Mouse (Mus musculus): Measurements from ENCODE around the gene Tbc1d8.

Gene Tbc1d8

GRCm38 (mm10) chr1:39408123-39408522 is 70.4 kb downstream of the Tbc1d8 start:
- DNase-seq (ENCODE audit: low read depth, low spot score), result no peak
- Histone ChIP-seq H3K36me3 (ENCODE audit: control insufficient read depth, insufficient read depth, low read length, poor library complexity, severe bottlenecking) (no peaks in the 10 kb centered on the region), H3K27me3 (ENCODE audit: control insufficient read depth, insufficient read depth, low read length, poor library complexity, severe bottlenecking) (no peaks in the 10 kb centered on the region)

DNA sequence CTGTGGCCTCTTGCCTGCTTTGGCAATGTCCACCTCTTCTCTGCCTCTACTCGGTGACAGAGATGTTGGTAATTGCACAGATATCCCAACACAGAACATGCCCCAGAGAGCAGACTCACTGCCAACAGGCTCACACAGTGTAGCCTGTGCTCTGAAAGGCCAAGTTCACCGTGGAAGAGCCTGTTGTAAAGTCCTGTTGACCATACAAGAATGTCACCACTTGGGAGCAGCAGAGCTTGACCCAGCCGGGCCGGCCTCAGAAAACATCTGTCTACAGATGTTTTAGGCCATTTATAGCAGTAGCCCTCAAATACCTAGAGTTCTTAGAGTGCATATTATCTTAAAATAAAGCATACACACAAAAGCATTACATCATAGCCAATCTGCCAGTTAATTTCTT is 71.4 kb downstream of the Tbc1d8 start:
- no peaks in the 10 kb centered on the region for H3K27me3 ChIP-seq (ENCODE audit: control insufficient read depth, insufficient read depth, low read length, poor library complexity, severe bottlenecking)
- DNase-seq (ENCODE audit: low read depth, low spot score), result no peak
- no peaks in the 10 kb centered on the region for H3K36me3 ChIP-seq (ENCODE audit: control insufficient read depth, insufficient read depth, low read length, poor library complexity, severe bottlenecking)

- no peaks in the 10 kb centered on the region for H3K36me3 ChIP-seq (ENCODE audit: control insufficient read depth, insufficient read depth, low read length, poor library complexity, severe bottlenecking)
- H3K27me3 ChIP-seq (ENCODE audit: control insufficient read depth, insufficient read depth, low read length, poor library complexity, severe bottlenecking), result no peaks in the 10 kb centered on the region
- no peak for DNase-seq (ENCODE audit: low read depth, low spot score)
Measured at GRCm38 (mm10) chr1:39400173-39400572, 78.4 kb downstream of the Tbc1d8 start.

GRCm38 (mm10) chr1:39399228-39399627 is 79.3 kb downstream of the Tbc1d8 start:
- H3K27me3 ChIP-seq (ENCODE audit: control insufficient read depth, insufficient read depth, low read length, poor library complexity, severe bottlenecking), result no peaks in the 10 kb centered on the region
- DNase-seq (ENCODE audit: low read depth, low spot score), result no peak

GRCm38 (mm10) chr1:39398284-39398683 is 80.3 kb downstream of the Tbc1d8 start:
- no peaks in the 10 kb centered on the region for H3K27me3 ChIP-seq (ENCODE audit: control insufficient read depth, insufficient read depth, low read length, poor library complexity, severe bottlenecking)
- no peak for DNase-seq (ENCODE audit: low read depth, low spot score)
- no peaks in the 10 kb centered on the region for H3K36me3 ChIP-seq (ENCODE audit: control insufficient read depth, insufficient read depth, low read length, poor library complexity, severe bottlenecking)

More at GRCm38 (mm10) chr1:39399228-39399627, 79.3 kb downstream of the Tbc1d8 start:
- no peaks in the 10 kb centered on the region for H3K36me3 ChIP-seq (ENCODE audit: control insufficient read depth, insufficient read depth, low read length, poor library complexity, severe bottlenecking)

GRCm38 (mm10) chr1:39396347-39396746 is 82.2 kb downstream of the Tbc1d8 start:
- no peak for DNase-seq (ENCODE audit: low read depth, low spot score)
- Histone ChIP-seq H3K27me3 (ENCODE audit: control insufficient read depth, insufficient read depth, low read length, poor library complexity, severe bottlenecking) (no peaks in the 10 kb centered on the region), H3K36me3 (ENCODE audit: control insufficient read depth, insufficient read depth, low read length, poor library complexity, severe bottlenecking) (no peaks in the 10 kb centered on the region)

GRCm38 (mm10) chr1:39394650-39395049 is 83.9 kb downstream of the Tbc1d8 start:
- Histone ChIP-seq H3K27me3 (ENCODE audit: control insufficient read depth, insufficient read depth, low read length, poor library complexity, severe bottlenecking) (no peaks in the 10 kb centered on the region), H3K36me3 (ENCODE audit: control insufficient read depth, insufficient read depth, low read length, poor library complexity, severe bottlenecking) (no peaks in the 10 kb centered on the region)
- DNase-seq (ENCODE audit: low read depth, low spot score), result no peak

DNA sequence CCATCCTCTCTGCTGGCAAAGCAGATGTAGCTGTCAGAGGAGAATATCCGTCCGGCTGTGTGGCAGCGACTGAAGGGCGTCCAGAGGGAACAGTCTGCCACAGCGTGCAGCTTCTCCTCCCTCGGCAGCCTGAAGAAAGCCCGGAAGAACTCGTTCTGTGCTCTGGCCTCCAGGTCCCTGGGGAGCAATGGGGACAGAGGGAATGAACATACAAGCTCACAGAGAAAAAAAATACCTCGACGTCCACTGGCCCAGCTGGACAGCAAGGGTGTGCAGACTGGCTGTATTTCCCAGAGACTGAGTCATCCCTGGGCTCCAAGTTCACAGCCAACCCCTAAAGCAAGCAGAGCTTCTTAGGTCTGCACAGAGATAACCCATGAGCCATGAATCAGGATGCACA is 84.5 kb downstream of the Tbc1d8 start:
- H3K27me3 ChIP-seq (ENCODE audit: control insufficient read depth, insufficient read depth, low read length, poor library complexity, severe bottlenecking), result no peaks in the 10 kb centered on the region
- no peak for DNase-seq (ENCODE audit: low read depth, low spot score)

GRCm38 (mm10) chr1:39393217-39393867 is 85.2 kb downstream of the Tbc1d8 start:
- Histone ChIP-seq H3K27me3 (ENCODE audit: control insufficient read depth, insufficient read depth, low read length, poor library complexity, severe bottlenecking) (no peaks in the 10 kb centered on the region), H3K36me3 (ENCODE audit: control insufficient read depth, insufficient read depth, low read length, poor library complexity, severe bottlenecking) (no peaks in the 10 kb centered on the region)
- no peak for DNase-seq (ENCODE audit: low read depth, low spot score)

More for the DNA sequence above, 84.5 kb downstream of the Tbc1d8 start:
- H3K36me3 ChIP-seq (ENCODE audit: control insufficient read depth, insufficient read depth, low read length, poor library complexity, severe bottlenecking), result no peaks in the 10 kb centered on the region

GRCm38 (mm10) chr1:39392189-39392588 is 86.4 kb downstream of the Tbc1d8 start:
- peak; percentile 69 for DNase-seq (ENCODE audit: low read depth, low spot score)
- no peaks in the 10 kb centered on the region for H3K27me3 ChIP-seq (ENCODE audit: control insufficient read depth, insufficient read depth, low read length, poor library complexity, severe bottlenecking)
- H3K36me3 ChIP-seq (ENCODE audit: control insufficient read depth, insufficient read depth, low read length, poor library complexity, severe bottlenecking), result no peaks in the 10 kb centered on the region

DNA sequence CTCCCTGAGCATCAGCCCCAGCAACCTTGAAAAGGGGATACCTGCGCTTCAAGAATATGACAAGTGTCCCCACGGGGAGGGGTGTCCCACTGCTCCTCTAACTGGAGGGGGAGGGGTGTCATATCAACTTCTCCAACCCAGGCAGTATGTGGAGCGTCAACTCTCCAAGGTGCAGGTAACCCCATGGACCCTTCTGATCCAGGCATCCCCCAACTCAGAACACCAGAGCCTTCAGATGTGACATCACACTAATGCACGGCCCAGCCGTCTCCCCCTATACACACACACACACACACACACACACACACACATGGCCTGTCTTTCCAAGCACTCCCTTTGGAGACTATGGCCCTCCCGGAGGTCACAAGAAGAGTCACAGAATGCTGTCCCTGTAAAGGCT is 86.9 kb downstream of the Tbc1d8 start:
- Histone ChIP-seq H3K27me3 (ENCODE audit: control insufficient read depth, insufficient read depth, low read length, poor library complexity, severe bottlenecking) (no peaks in the 10 kb centered on the region), H3K36me3 (ENCODE audit: control insufficient read depth, insufficient read depth, low read length, poor library complexity, severe bottlenecking) (no peaks in the 10 kb centered on the region)
- DNase-seq (ENCODE audit: low read depth, low spot score), result no peak

DNA sequence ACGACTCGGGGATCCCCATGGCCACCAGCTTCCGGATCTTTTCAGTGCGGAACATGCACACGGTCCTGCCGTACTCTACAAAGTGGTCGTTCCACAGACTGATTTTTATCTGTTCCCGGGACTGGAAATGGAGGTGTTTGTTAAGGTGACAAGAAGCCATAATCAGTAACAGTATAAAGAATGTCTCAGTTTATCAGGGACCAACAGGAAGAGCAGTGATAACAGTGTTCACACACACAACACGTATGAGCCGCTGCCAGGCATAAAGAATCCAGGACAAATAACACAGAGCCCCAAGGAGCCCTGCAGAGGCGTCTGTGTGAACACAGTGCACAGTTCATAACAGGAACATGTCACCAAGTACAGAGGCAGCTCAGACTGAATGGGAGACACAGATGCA is 89.2 kb downstream of the Tbc1d8 start:
- H3K27me3 ChIP-seq (ENCODE audit: control insufficient read depth, insufficient read depth, low read length, poor library complexity, severe bottlenecking), result no peaks in the 10 kb centered on the region
- DNase-seq (ENCODE audit: low read depth, low spot score), result no peak
- no peaks in the 10 kb centered on the region for H3K36me3 ChIP-seq (ENCODE audit: control insufficient read depth, insufficient read depth, low read length, poor library complexity, severe bottlenecking)

GRCm38 (mm10) chr1:39388163-39388562 is 90.4 kb downstream of the Tbc1d8 start:
- Histone ChIP-seq H3K27me3 (ENCODE audit: control insufficient read depth, insufficient read depth, low read length, poor library complexity, severe bottlenecking) (no peaks in the 10 kb centered on the region), H3K36me3 (ENCODE audit: control insufficient read depth, insufficient read depth, low read length, poor library complexity, severe bottlenecking) (no peaks in the 10 kb centered on the region)
- no peak for DNase-seq (ENCODE audit: low read depth, low spot score)

DNA sequence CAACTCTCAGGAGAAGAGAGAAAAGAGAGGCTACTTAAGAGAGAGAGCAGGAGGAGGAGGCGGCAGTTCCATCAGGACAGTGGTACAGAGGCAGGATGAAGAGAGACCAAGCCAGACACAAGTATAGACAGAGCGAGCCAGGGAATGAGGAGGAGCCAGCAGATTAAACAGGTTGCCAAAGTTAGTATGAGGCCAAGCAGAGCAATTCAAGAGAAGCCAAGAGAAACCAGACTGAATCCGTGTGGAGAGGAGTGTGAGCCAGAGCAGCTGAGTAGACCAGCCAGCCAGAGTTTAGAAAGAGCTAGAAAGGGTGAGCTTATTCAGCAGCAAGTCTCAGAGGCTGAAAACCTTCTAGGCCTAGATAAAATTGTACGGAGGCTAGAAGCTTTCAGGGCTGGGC is 91.1 kb downstream of the Tbc1d8 start:
- no peaks in the 10 kb centered on the region for H3K36me3 ChIP-seq (ENCODE audit: control insufficient read depth, insufficient read depth, low read length, poor library complexity, severe bottlenecking)
- DNase-seq (ENCODE audit: low read depth, low spot score), result no peak
- no peaks in the 10 kb centered on the region for H3K27me3 ChIP-seq (ENCODE audit: control insufficient read depth, insufficient read depth, low read length, poor library complexity, severe bottlenecking)

GRCm38 (mm10) chr1:39386456-39386855 is 92.1 kb downstream of the Tbc1d8 start:
- DNase-seq (ENCODE audit: low read depth, low spot score), result no peak
- Histone ChIP-seq H3K27me3 (ENCODE audit: control insufficient read depth, insufficient read depth, low read length, poor library complexity, severe bottlenecking) (no peaks in the 10 kb centered on the region), H3K36me3 (ENCODE audit: control insufficient read depth, insufficient read depth, low read length, poor library complexity, severe bottlenecking) (no peaks in the 10 kb centered on the region)

DNA sequence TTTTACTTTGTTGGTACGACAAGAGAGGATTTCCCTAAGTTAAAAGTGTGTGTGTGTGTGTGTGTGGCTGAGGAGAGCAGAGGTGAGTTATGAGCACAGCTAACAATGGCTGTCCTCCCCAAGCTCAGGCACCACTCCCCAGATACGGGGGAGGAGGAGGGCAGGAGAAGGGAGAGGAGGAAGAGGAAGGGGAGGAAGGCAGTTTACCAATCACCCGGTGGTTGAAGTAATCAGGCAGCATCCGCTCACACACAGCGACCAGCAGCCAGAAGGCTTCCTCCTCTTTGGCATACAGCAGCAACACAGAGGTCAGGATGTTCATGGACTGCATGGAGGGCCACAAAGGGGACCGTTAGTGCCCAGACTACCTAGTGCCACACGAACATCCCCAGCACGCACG is 93.6 kb downstream of the Tbc1d8 start:
- Histone ChIP-seq H3K36me3 (ENCODE audit: control insufficient read depth, insufficient read depth, low read length, poor library complexity, severe bottlenecking) (no peaks in the 10 kb centered on the region), H3K27me3 (ENCODE audit: control insufficient read depth, insufficient read depth, low read length, poor library complexity, severe bottlenecking) (no peaks in the 10 kb centered on the region)
- DNase-seq (ENCODE audit: low read depth, low spot score), result no peak
